Mouse (Mus musculus) gastrocnemius, postnatal 36 days (tissue): ENCODE results near the gene Pex11g. TPM values are rescaled to one million over a fixed set of nuclear protein-coding genes. Genes with fewer than 3 reads are reported as not detected.
A peak's percentile ranks its signal among the peaks of the same experiment; 100 is the strongest.

Source experiments
- DNase-seq, 2 experiments: peaks; one replicate each; pipeline ENCODE4 v3.0.0; 2022
- intact Hi-C: fragments of 180-260 bp; cut with DNase I; formaldehyde crosslinking; loops from one replicate; pipeline ENCODE4 v1.15.1; 2025
- long read RNA-seq, 2 experiments: library from polyadenylated mRNA; stranded (forward); transcript quantifications; one replicate each; pipeline ENCODE4 v2.0.0; 2021
- total RNA-seq, 2 experiments: library from RNA; stranded (reverse); gene quantifications; 2 replicates each; pipeline ENCODE4 v1.2.3; 2021

Pex11g gene
- total RNA-seq: 1 to 10 TPM; 2.4 to 3.5 TPM
- long read RNA-seq, experiment 1, partial matches to known transcripts: 0 of 5 reads
- long read RNA-seq, experiment 1, other reads (novel, unspliced or antisense): 2 of 5 reads
- long read RNA-seq, experiment 2, partial matches to known transcripts: 1 of 5 reads
- long read RNA-seq, experiment 2, other reads (novel, unspliced or antisense): 1 of 5 reads

- peak; percentile 98 for DNase-seq
- intact Hi-C loops: loop anchor here (10.0 kb wide), 1 partner anchor 208 kb away; the partner anchor contains the start of genes Fcor and Trappc5
Observed at GRCm38 (mm10) chr8:3467006-3467885, at the start of gene Pex11g. Gene Pex11g (minus strand): TSS chr8:3467680.

- no peak for DNase-seq
- intact Hi-C loops: no loop called here
Observed at GRCm38 (mm10) chr8:3517117-3517495, 49.6 kb upstream of the Pex11g start.

- intact Hi-C loops: no loop called here
- peak; percentile 84 to 89 for DNase-seq
Observed at GRCm38 (mm10) chr8:3516450-3517116, 49.1 kb upstream of the Pex11g start.

- DNase-seq: peak in 1 of 2 experiments; percentile 33
- intact Hi-C loops: no loop called here
Observed at GRCm38 (mm10) chr8:3515771-3516417, 48.4 kb upstream of the Pex11g start.

GRCm38 (mm10) chr8:3515260-3515671 is 47.8 kb upstream of the Pex11g start, which contains the start of gene Pnpla6:
Gene Pnpla6 (plus strand): TSS chr8:3515384.
- peak; percentile 85 to 90 for DNase-seq
- intact Hi-C loops: no loop called here

GRCm38 (mm10) chr8:3514681-3515247 is 47.3 kb upstream of the Pex11g start:
- DNase-seq: no peak
- intact Hi-C loops: no loop called here

- intact Hi-C loops: no loop called here
- no peak for DNase-seq
Observed at GRCm38 (mm10) chr8:3507979-3508754, 40.7 kb upstream of the Pex11g start.

GRCm38 (mm10) chr8:3502217-3502616 is 34.7 kb upstream of the Pex11g start:
- DNase-seq: no peak
- intact Hi-C loops: no loop called here

GRCm38 (mm10) chr8:3500235-3501090 is 33.0 kb upstream of the Pex11g start, which contains the start of gene Mcoln1:
Gene Mcoln1 (plus strand): TSS chr8:3500457.
- intact Hi-C loops: no loop called here
- DNase-seq: peak; percentile 97

- intact Hi-C loops: no loop called here
- no peak for DNase-seq
Observed at GRCm38 (mm10) chr8:3499751-3500150, 32.3 kb upstream of the Pex11g start.

GRCm38 (mm10) chr8:3498583-3498982 is 31.1 kb upstream of the Pex11g start:
- intact Hi-C loops: no loop called here
- no peak for DNase-seq

GRCm38 (mm10) chr8:3496428-3496748 is 28.9 kb upstream of the Pex11g start:
- no peak for DNase-seq
- intact Hi-C loops: no loop called here

- no peak for DNase-seq
- intact Hi-C loops: no loop called here
Observed at GRCm38 (mm10) chr8:3495578-3496427, 28.3 kb upstream of the Pex11g start.

GRCm38 (mm10) chr8:3493845-3494208 is 26.3 kb upstream of the Pex11g start:
- no peak for DNase-seq
- intact Hi-C loops: no loop called here

- DNase-seq: peak; percentile 55 to 61
- intact Hi-C loops: no loop called here
Observed at GRCm38 (mm10) chr8:3492901-3493844, 25.7 kb upstream of the Pex11g start, which contains the start of gene Zfp358. Gene Zfp358 (plus strand): TSS chr8:3493138.

GRCm38 (mm10) chr8:3485192-3485591 is 17.7 kb upstream of the Pex11g start:
- intact Hi-C loops: no loop called here
- DNase-seq: no peak

GRCm38 (mm10) chr8:3483546-3483945 is 16.1 kb upstream of the Pex11g start:
- DNase-seq: no peak
- intact Hi-C loops: no loop called here
